Mouse (Mus musculus): ENCODE data around the gene Rpl35a. TPM values are rescaled to one million over a fixed set of nuclear protein-coding genes. Genes with fewer than 3 reads are reported as not detected.

Gene Rpl35a
- polyA plus RNA-seq, 1 experiment, result 225 TPM

GRCm38 (mm10) chr16:33062024-33062681 lies 5.9 kb downstream of the Rpl35a start, which contains the start of gene Lmln:
TSS of gene Lmln (plus strand) at chr16:33062521.
- peak; percentile 83 for DNase-seq
- Histone ChIP-seq H3K4me1 (ENCODE audit: control insufficient read depth, insufficient read depth, low read length) (peaks cover 2% of the 10 kb centered on the region), H3K4me3 (replicated peaks; ENCODE audit: extremely low read depth, low read depth, low read length) (peak within 1 kb of the TSS; percentile 66)
- 1% methylated on average over 64 of the region's 64 CpGs for WGBS
- TF ChIP-seq POLR2A (IDR thresholded peaks at IDR 0.05; ENCODE audit: borderline replicate concordance, extremely low read depth, low read depth, low read length), result peak; percentile 63; the same call in 1 of the 2 replicates
- no peak for TF ChIP-seq CTCF (IDR thresholded peaks at IDR 0.05; ENCODE audit: insufficient read depth, low read length)

- peaks cover 2% of the 10 kb centered on the region for H3K4me1 ChIP-seq (ENCODE audit: control insufficient read depth, insufficient read depth, low read length)
- DNase-seq, result no peak
- WGBS, result under 1% methylated on average over 35 of the region's 35 CpGs
- TF ChIP-seq CTCF (IDR thresholded peaks at IDR 0.05; ENCODE audit: insufficient read depth, low read length) (no peak), POLR2A (IDR thresholded peaks at IDR 0.05; ENCODE audit: borderline replicate concordance, extremely low read depth, low read depth, low read length) (no peak)
- H3K4me3 ChIP-seq (replicated peaks; ENCODE audit: extremely low read depth, low read depth, low read length), result peak overlapping the region; percentile 66
Observed at GRCm38 (mm10) chr16:33062682-33063131, 6.5 kb downstream of the Rpl35a start.

DNA sequence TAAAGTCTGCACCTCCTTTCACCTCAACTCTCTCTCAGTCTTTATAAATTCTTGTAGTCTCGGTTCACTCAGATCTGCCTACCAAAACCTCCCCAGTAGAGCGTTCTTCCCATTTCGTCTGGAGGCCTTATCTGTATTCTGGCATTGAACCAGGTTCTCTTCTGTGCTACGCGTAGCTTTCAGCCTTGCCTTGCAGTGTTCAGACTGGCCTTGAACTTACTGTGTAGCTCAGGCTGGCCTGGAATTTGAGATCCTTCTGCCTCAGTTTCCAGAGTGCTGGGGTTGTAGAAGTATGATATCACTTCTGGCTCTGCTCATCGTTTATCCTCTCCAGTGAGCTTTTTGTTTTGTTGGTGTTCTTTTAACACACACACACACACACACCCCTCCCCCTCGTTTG lies 7.0 kb downstream of the Rpl35a start:
- H3K4me1 ChIP-seq (ENCODE audit: control insufficient read depth, insufficient read depth, low read length), result no peaks in the 10 kb centered on the region; the same call in 1 of the 2 replicates
- H3K4me3 ChIP-seq (replicated peaks; ENCODE audit: extremely low read depth, low read depth, low read length), result peak overlapping the region; percentile 66
- TF ChIP-seq POLR2A (IDR thresholded peaks at IDR 0.05; ENCODE audit: borderline replicate concordance, extremely low read depth, low read depth, low read length) (no peak), CTCF (IDR thresholded peaks at IDR 0.05; ENCODE audit: insufficient read depth, low read length) (no peak)
- DNase-seq, result no peak
- WGBS, result 15% methylated on average over 7 of the region's 7 CpGs

DNA sequence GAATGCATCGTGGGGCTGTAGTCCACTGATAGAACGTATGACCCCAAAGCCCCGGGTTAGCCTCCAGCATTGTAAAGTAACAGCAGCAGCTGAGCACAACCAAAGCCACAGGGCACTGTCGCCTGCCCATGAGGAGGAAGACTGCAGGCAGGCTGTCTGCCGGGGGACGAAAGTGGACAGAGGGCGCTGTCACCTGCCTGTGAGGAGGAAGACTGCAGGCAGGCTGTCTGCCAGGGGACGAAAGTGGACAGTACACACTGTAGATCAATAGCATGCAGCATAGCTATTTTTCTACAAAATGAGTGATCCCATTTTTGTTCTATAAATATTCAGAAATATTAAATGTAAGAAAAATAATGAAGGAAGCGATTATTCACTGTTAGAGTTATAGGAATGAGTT lies 8.4 kb downstream of the Rpl35a start:
- no peak for DNase-seq
- 81% methylated on average over 9 of the region's 9 CpGs for WGBS
- Histone ChIP-seq H3K4me3 (replicated peaks; ENCODE audit: extremely low read depth, low read depth, low read length) (no peak overlapping the region), H3K4me1 (ENCODE audit: control insufficient read depth, insufficient read depth, low read length) (no peaks in the 10 kb centered on the region; the same call in 1 of the 2 replicates)
- no peak for TF ChIP-seq CTCF (IDR thresholded peaks at IDR 0.05; ENCODE audit: insufficient read depth, low read length)

DNA sequence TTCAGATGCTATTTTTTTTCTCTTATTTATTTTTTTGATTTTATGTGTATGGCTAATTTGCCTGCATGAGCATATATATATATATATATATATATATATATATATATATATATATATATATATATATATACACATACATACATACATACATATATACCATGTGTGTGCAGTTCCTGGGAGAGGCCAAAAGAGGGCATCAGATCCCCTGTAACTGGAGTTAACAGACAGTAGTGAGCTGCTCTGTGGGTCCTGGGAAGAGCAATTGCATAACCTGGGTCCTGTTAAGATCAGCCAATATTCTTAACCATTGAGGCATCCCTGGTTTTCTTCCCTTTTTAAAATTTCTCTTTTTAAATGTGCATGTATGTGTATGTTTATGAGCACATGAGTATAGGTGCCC lies 14.7 kb downstream of the Rpl35a start:
- H3K4me1 ChIP-seq (ENCODE audit: control insufficient read depth, insufficient read depth, low read length), result no peaks in the 10 kb centered on the region
- no peak for DNase-seq

GRCm38 (mm10) chr16:33072871-33073557 lies 16.8 kb downstream of the Rpl35a start:
- no peak overlapping the region for H3K4me3 ChIP-seq (replicated peaks; ENCODE audit: extremely low read depth, low read depth, low read length)
- DNase-seq, result no peak
- no peaks in the 10 kb centered on the region for H3K4me1 ChIP-seq (ENCODE audit: control insufficient read depth, insufficient read depth, low read length)
- no peak for TF ChIP-seq POLR2A (IDR thresholded peaks at IDR 0.05; ENCODE audit: borderline replicate concordance, extremely low read depth, low read depth, low read length)
- 76% methylated on average over 6 of the region's 6 CpGs for WGBS

More for the DNA sequence above, 14.7 kb downstream of the Rpl35a start:
- H3K4me3 ChIP-seq (replicated peaks; ENCODE audit: extremely low read depth, low read depth, low read length), result no peak overlapping the region
- TF ChIP-seq CTCF (IDR thresholded peaks at IDR 0.05; ENCODE audit: insufficient read depth, low read length), result no peak
- no peak for TF ChIP-seq POLR2A (IDR thresholded peaks at IDR 0.05; ENCODE audit: borderline replicate concordance, extremely low read depth, low read depth, low read length)

- Histone ChIP-seq H3K4me1 (ENCODE audit: control insufficient read depth, insufficient read depth, low read length) (no peaks in the 10 kb centered on the region), H3K4me3 (replicated peaks; ENCODE audit: extremely low read depth, low read depth, low read length) (no peak overlapping the region)
- 51% methylated on average over 5 of the region's 5 CpGs for WGBS
- no peak for DNase-seq
- TF ChIP-seq POLR2A (IDR thresholded peaks at IDR 0.05; ENCODE audit: borderline replicate concordance, extremely low read depth, low read depth, low read length) (no peak), CTCF (IDR thresholded peaks at IDR 0.05; ENCODE audit: insufficient read depth, low read length) (no peak)
Observed at GRCm38 (mm10) chr16:33074967-33075366, 18.7 kb downstream of the Rpl35a start.

GRCm38 (mm10) chr16:33076078-33076477 lies 19.8 kb downstream of the Rpl35a start:
- Histone ChIP-seq H3K4me1 (ENCODE audit: control insufficient read depth, insufficient read depth, low read length) (no peaks in the 10 kb centered on the region), H3K4me3 (replicated peaks; ENCODE audit: extremely low read depth, low read depth, low read length) (no peak overlapping the region)
- TF ChIP-seq POLR2A (IDR thresholded peaks at IDR 0.05; ENCODE audit: borderline replicate concordance, extremely low read depth, low read depth, low read length) (no peak), CTCF (IDR thresholded peaks at IDR 0.05; ENCODE audit: insufficient read depth, low read length) (no peak)
- 56% methylated on average over 6 of the region's 6 CpGs for WGBS
- no peak for DNase-seq

DNA sequence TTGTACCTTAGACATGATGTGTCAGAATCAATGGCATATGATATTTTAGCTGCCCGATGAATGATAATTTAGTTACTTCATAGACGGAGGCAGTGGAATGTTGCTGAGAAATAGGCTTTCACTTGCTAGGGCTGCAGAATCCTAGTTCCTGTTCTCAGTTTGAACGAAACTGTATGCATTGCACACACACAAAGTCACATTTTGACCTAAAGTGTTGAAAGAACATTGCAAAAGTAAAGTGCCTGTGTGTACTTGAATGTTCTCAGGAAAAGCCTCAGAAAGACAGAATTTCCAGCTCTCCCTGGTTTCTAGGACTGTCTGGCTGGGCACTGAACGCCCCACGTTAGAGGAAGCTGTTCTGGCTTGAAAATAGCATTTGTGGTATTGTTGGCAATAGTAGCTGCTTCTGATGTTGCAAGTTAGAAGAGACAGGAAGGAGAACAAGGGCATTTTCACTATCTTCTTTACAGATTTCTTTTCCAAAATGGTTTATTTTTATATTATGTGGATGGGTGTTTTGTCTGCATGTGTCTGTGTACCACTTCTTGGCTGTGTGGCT lies 20.9 kb downstream of the Rpl35a start:
- H3K4me1 ChIP-seq (ENCODE audit: control insufficient read depth, insufficient read depth, low read length), result no peaks in the 10 kb centered on the region
- no peak for DNase-seq
- WGBS, result 64% methylated on average over 5 of the region's 5 CpGs
- H3K4me3 ChIP-seq (replicated peaks; ENCODE audit: extremely low read depth, low read depth, low read length), result no peak overlapping the region
- TF ChIP-seq CTCF (IDR thresholded peaks at IDR 0.05; ENCODE audit: insufficient read depth, low read length) (no peak), POLR2A (IDR thresholded peaks at IDR 0.05; ENCODE audit: borderline replicate concordance, extremely low read depth, low read depth, low read length) (no peak)

- WGBS, result 90% methylated on average over 7 of the region's 7 CpGs
- TF ChIP-seq CTCF (IDR thresholded peaks at IDR 0.05; ENCODE audit: insufficient read depth, low read length), result no peak
- no peak for TF ChIP-seq POLR2A (IDR thresholded peaks at IDR 0.05; ENCODE audit: borderline replicate concordance, extremely low read depth, low read depth, low read length)
- DNase-seq, result no peak
- H3K4me1 ChIP-seq (ENCODE audit: control insufficient read depth, insufficient read depth, low read length), result no peaks in the 10 kb centered on the region
- no peak overlapping the region for H3K4me3 ChIP-seq (replicated peaks; ENCODE audit: extremely low read depth, low read depth, low read length)
Observed at GRCm38 (mm10) chr16:33080063-33080462, 23.8 kb downstream of the Rpl35a start.
